Mouse (Mus musculus) kidney, postnatal 4 days (tissue): ENCODE results near the gene Meis1.

Experiments
- DNase-seq, 2 experiments: peaks; one replicate each; pipeline ENCODE4 v3.0.0; 2021; ENCODE audit warnings: mixed read lengths in 2 of 2

The Meis1 gene

GRCm38 (mm10) chr11:19014441-19015161 is 4.2 kb downstream of the Meis1 start:
- DNase-seq = peak; percentile 47 to 62

DNA sequence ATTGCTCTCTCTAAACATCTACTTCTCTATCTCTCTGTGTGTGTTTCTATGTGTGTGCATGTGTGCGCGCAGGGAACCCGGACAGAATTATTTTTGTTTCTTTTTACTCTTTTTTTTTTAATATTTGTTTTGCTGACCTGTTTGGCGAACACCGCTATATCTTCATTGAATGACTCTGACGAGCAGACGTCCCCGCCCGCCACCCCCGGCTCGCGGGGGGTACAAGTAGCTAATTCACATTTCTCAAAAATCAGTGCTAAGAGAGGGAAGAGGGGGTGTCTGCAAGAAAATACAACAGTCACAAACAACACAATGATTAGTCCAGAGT is 4.7 kb downstream of the Meis1 start:
- DNase-seq = no peak

- peak; percentile 47 to 63 for DNase-seq
These were observed 5.4 kb downstream of the Meis1 start for GRCm38 (mm10) chr11:19013141-19014112.

- peak in 1 of 2 experiments; percentile 11 for DNase-seq
These were observed 6.2 kb downstream of the Meis1 start for GRCm38 (mm10) chr11:19012463-19013115.

GRCm38 (mm10) chr11:19012001-19012400 is 6.8 kb downstream of the Meis1 start:
- DNase-seq = peak in 1 of 2 experiments; percentile 21

DNA sequence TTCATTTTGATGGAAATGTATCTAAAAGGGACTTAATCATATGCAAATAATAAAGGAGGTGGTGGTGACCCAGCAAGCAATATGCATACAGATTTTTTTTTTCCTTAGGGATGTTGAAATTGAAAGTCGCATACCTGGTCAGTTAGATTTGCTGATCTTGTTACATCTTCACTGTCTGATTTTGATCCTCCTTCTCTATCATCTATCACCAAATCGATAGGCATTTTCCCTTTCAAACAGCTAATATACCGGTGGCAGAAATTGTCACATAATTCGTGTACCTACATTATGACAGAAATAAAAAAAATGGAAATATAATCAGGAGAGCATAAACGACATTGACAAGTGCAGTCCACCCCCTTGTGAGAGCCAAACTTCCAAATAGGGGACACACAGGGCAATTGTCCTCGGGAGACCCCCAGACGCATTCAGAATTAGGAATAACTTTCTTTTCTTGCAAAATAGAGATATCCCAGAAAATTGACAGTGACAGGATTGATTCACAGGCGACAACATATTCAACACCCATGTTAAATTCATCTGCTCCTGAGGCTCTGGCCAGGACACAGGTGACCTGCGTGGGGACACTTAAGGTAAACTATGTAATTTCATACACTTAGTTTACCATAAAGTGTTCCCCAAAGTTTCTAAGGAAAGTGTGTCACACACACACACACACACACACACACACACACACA is 7.5 kb downstream of the Meis1 start:
- no peak for DNase-seq

- peak; percentile 58 to 65 for DNase-seq
These were observed 8.4 kb downstream of the Meis1 start for GRCm38 (mm10) chr11:19010396-19010811.

DNA sequence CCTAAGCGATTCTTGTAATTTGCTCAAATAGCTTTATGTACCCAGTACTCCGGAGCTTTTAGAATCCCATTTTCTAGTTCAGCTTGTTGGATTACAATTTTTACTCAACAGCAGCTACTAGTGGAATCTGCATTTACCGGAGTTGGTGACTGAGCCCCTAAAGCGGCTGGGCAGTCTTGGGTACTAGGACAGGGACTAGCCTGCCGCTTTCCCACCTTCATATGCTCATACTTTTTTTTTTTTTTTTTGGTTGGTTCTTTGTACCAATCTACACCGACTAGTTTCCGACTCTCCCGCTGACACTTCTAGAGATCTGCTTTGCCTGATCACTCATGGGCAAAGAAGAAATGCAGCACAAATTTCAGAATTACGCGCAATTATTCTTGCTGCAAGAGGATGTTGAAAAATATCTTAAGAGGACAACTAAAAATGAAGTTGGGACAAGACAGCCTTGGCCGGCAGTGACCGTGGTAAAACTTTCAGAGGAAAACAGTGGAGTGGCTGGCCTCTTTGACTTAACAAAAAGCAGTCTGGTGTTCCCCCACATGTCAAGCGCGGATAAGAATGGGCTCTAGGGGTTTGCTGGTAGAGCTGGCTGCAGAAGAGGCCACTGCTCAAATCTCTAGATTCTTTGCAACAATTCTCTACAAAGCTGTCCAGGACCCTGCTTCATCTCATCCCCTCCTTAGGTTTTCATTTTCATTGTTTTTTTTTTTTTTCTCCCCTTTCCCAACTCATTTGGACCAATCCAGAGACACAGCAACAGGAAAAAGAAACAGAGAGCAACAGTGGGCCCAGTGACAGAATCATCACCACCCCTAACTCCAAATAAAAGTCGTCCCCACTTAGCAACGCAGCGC is 9.0 kb downstream of the Meis1 start:
- DNase-seq = peak in 1 of 2 experiments; percentile 39

- DNase-seq = peak; percentile 23 to 39
These were observed 10.0 kb downstream of the Meis1 start for GRCm38 (mm10) chr11:19008610-19009384.

- peak; percentile 47 to 59 for DNase-seq
These were observed 11.0 kb downstream of the Meis1 start for GRCm38 (mm10) chr11:19007541-19008424.

DNA sequence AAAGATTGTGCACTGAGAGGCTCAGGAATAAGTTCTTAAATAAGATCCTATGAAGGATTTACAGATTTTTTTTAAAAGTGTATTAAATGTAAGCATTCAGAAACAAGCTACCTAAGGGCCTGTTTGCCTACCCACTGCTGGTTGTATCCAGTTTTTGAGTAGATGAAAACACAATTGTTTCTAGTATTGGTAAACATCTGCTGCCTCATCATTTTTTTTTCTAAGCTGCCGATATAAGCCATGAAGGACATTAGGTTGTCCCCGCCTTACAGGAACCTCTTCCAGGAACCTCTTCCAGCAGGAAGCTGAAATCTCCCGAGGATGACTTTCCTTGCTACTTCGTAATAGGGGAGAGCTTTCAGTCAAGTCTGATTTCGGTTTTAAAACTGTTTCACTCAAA is 11.7 kb downstream of the Meis1 start:
- no peak for DNase-seq

DNA sequence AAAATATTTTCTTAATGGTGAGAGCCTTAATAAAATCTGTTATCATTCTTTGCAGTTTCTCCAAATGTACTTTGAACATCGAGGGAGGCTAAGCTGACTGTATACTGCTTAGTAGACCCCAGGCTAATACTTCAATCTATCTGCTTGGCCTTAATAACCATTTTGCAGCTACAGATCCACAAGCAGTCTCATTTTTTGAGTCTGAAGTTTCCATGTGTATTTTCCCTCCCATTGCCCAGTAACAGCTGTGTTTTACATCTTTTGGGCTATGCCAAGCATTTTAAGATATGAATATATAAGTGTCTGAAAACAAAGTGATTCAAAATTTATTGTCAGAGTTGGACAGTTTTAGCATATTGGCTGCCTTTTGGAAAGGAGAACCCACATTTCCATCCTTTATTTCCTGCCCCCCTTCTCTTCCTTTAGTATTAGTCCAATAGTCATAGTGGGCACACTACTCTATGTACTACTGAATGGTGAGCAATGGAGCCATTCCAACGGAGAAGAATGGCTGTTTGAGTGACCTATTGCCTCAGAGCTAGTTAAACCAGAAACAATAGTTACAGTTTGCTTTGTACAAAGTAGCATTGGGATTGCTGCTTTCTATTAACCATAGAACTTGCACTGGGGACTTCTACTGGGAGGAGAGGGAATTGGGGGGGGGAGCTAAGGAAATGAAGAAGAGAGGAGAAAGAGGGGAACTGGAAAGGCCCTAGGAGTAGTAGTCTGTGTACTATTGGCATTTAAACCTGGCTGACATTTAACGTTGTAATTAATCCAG is 12.7 kb downstream of the Meis1 start:
- DNase-seq = no peak

GRCm38 (mm10) chr11:19005007-19005912 is 13.5 kb downstream of the Meis1 start:
- DNase-seq = peak in 1 of 2 experiments; percentile 28

DNA sequence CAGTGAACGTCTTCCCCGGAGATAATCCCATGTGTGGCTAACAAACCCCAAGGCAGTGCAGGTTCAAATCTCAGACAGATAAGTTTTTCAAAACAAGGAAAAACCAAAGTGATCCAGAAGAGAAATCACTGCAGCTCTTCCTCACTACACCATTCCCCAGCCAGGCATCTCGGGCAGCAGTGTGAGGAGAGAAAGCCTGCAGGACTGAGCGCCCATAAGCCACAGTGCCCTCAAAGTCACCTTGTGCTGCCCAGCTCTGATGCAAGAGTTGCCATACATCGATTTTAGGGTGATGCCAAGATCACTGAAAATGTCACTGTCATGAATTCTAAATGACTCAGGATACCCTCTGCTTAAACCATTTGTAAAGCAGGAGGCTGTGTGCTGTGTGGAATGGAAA is 15.7 kb downstream of the Meis1 start:
- DNase-seq = no peak

GRCm38 (mm10) chr11:18996767-18997166 is 22.0 kb downstream of the Meis1 start:
- DNase-seq = no peak

GRCm38 (mm10) chr11:18996289-18996688 is 22.5 kb downstream of the Meis1 start:
- no peak for DNase-seq

DNA sequence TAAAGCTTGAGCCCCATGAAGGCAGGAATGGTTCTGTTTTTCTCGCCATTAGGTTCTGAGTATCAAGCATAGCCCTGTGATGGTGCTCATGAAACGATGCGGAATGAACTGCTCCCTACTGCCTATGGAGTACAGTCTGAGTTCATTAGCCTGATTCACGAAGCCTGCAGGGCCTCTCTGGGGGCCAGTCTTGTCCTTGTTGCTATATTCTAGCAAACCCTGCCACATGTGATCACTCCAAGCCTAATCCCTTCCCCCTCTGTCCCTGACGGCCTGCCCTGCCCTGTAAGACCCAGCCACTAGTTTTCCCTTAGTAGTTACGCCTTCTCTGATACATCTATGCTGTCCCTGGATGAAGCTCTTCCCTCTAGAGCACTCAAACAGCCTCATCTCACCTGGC is 26.0 kb downstream of the Meis1 start:
- DNase-seq = no peak

- no peak for DNase-seq
These were observed 28.5 kb downstream of the Meis1 start for GRCm38 (mm10) chr11:18990244-18990677.
